Mouse (Mus musculus) cerebellum, adult 18-20 months (tissue): ENCODE measurements around the gene Gstt2.
"Not testable (repeated sequence)": the region's sequence is repeated elsewhere in the genome, so short reads cannot be mapped to it uniquely, and the experiment has no call there.

ENCODE experiments used
- DNase-seq, 2 experiments: peaks; one replicate each; pipeline ENCODE4 v3.0.0; 2021

Gstt2 gene

GRCm38 (mm10) chr10:75854791-75855190 is 17.6 kb upstream of the Gstt2 start:
- no peak for DNase-seq

GRCm38 (mm10) chr10:75854096-75854495 is 16.9 kb upstream of the Gstt2 start:
- DNase-seq = no peak

- DNase-seq = peak; percentile 90 to 91
Measured at GRCm38 (mm10) chr10:75853452-75853851, 16.2 kb upstream of the Gstt2 start.

GRCm38 (mm10) chr10:75852539-75853125 is 15.4 kb upstream of the Gstt2 start:
- no peak for DNase-seq

GRCm38 (mm10) chr10:75851681-75852080 is 14.5 kb upstream of the Gstt2 start:
- DNase-seq = no peak

- no peak for DNase-seq
Measured at GRCm38 (mm10) chr10:75851076-75851475, 13.9 kb upstream of the Gstt2 start.

GRCm38 (mm10) chr10:75848382-75848781 is 11.2 kb upstream of the Gstt2 start:
- DNase-seq = no peak

- DNase-seq = no peak
Measured at GRCm38 (mm10) chr10:75845306-75845930, 8.2 kb upstream of the Gstt2 start.

GRCm38 (mm10) chr10:75844800-75845199 is 7.6 kb upstream of the Gstt2 start:
- no peak for DNase-seq

- DNase-seq = not testable (repeated sequence)
Measured at GRCm38 (mm10) chr10:75843898-75844297, 6.7 kb upstream of the Gstt2 start.

- DNase-seq = no peak
Measured at GRCm38 (mm10) chr10:75839092-75839491, 1.9 kb upstream of the Gstt2 start.

- no peak for DNase-seq
Measured at GRCm38 (mm10) chr10:75835761-75836531, 1.3 kb downstream of the Gstt2 start.

- peak in 1 of 2 experiments; percentile 47 for DNase-seq
Measured at GRCm38 (mm10) chr10:75835307-75835706, 1.9 kb downstream of the Gstt2 start.

GRCm38 (mm10) chr10:75834721-75835120 is 2.5 kb downstream of the Gstt2 start:
- DNase-seq = no peak

- peak; percentile 63 to 67 for DNase-seq
Measured at GRCm38 (mm10) chr10:75834250-75834649, 3.0 kb downstream of the Gstt2 start.

GRCm38 (mm10) chr10:75833456-75834080 is 3.7 kb downstream of the Gstt2 start:
- no peak for DNase-seq

GRCm38 (mm10) chr10:75832272-75832895 is 4.8 kb downstream of the Gstt2 start:
- DNase-seq = peak; percentile 55 to 68

GRCm38 (mm10) chr10:75830275-75830670 is 7.0 kb downstream of the Gstt2 start:
- no peak for DNase-seq

GRCm38 (mm10) chr10:75829529-75830274 is 7.5 kb downstream of the Gstt2 start:
- DNase-seq = no peak

GRCm38 (mm10) chr10:75828500-75828931 is 8.7 kb downstream of the Gstt2 start:
- peak; percentile 81 to 82 for DNase-seq

- peak in 1 of 2 experiments; percentile 53 for DNase-seq
Measured at GRCm38 (mm10) chr10:75827668-75828360, 9.4 kb downstream of the Gstt2 start.

- DNase-seq = no peak
Measured at GRCm38 (mm10) chr10:75824530-75824929, 12.7 kb downstream of the Gstt2 start.
